Mouse (Mus musculus): Measurements from ENCODE around the gene Pgm2. TPM values are rescaled to one million over a fixed set of nuclear protein-coding genes. Genes with fewer than 3 reads are reported as not detected.

Gene Pgm2
- polyA plus RNA-seq, 1 experiment from 2014 or later = 36.0 TPM

- Histone ChIP-seq H3K9me3 (replicated peaks; ENCODE audit: low read length) (no peaks in the 10 kb centered on the region), H3K4me1 (replicated peaks; ENCODE audit: insufficient read depth, low read length) (no peaks in the 10 kb centered on the region), H3K9ac (ENCODE audit: low read depth, low read length) (no peak overlapping the region), H3K4me2 (ENCODE audit: low read length) (no peak overlapping the region), H3K36me3 (ENCODE audit: insufficient read depth, low read length) (no peaks in the 10 kb centered on the region), H3K27ac (no peak overlapping the region), H3K4me3 (replicated peaks; ENCODE audit: low read depth, low read length) (no peak overlapping the region), H3K27me3 (ENCODE audit: insufficient read depth, low read length) (no peaks in the 10 kb centered on the region)
- 4% methylated on average over 4 of the region's 4 CpGs for WGBS
- ATAC-seq (replicated peaks; ENCODE audit: low FRiP score, low read depth) = peak; percentile 90
- peak; percentile 98 for TF ChIP-seq CTCF (IDR thresholded peaks at IDR 0.05; ENCODE audit: low read depth)
- peak; percentile 89 for DNase-seq (ENCODE audit: low spot score)
Observed at GRCm38 (mm10) chr5:64070081-64070673, 22.6 kb upstream of the Pgm2 start.

- no peaks in the 10 kb centered on the region for H3K27me3 ChIP-seq (ENCODE audit: insufficient read depth, low read length)
- ATAC-seq (replicated peaks; ENCODE audit: low FRiP score, low read depth) (no peak), DNase-seq (ENCODE audit: low spot score) (no peak)
- WGBS = 68% methylated on average over 2 of the region's 2 CpGs
- no peaks in the 10 kb centered on the region for H3K9me3 ChIP-seq (replicated peaks; ENCODE audit: low read length)
- no peak overlapping the region for H3K9ac ChIP-seq (ENCODE audit: low read depth, low read length)
- H3K4me2 ChIP-seq (ENCODE audit: low read length) = no peak overlapping the region
- no peak overlapping the region for H3K4me3 ChIP-seq (replicated peaks; ENCODE audit: low read depth, low read length)
- no peak for TF ChIP-seq CTCF (IDR thresholded peaks at IDR 0.05; ENCODE audit: low read depth)
- no peaks in the 10 kb centered on the region for H3K4me1 ChIP-seq (replicated peaks; ENCODE audit: insufficient read depth, low read length)
- H3K36me3 ChIP-seq (ENCODE audit: insufficient read depth, low read length) = no peaks in the 10 kb centered on the region
- no peak overlapping the region for H3K27ac ChIP-seq
Observed at GRCm38 (mm10) chr5:64070742-64071476, 21.8 kb upstream of the Pgm2 start.

DNA sequence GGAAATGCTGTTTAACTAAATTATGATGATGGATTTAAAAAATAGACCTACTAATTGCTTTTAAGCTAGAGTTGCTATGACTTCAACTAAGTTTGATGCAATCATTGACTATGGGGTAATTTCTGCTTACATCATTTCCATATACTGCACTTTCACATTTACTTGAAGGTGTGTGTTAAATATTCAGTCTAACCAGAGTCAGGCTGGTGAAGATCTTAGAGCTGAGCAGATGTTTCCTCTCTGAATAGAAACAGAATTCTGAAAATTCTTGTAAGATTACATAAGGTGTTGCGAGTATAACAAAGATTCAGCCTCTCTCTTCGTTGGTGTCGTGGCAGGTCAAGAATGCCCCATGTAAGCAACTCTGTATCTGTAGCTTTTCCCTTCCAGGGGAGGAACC, 18.3 kb upstream of the Pgm2 start:
- Histone ChIP-seq H3K9me3 (replicated peaks; ENCODE audit: low read length) (no peaks in the 10 kb centered on the region), H3K9ac (ENCODE audit: low read depth, low read length) (no peak overlapping the region), H3K36me3 (ENCODE audit: insufficient read depth, low read length) (no peaks in the 10 kb centered on the region), H3K27me3 (ENCODE audit: insufficient read depth, low read length) (no peaks in the 10 kb centered on the region), H3K27ac (no peak overlapping the region), H3K4me3 (replicated peaks; ENCODE audit: low read depth, low read length) (no peak overlapping the region), H3K4me1 (replicated peaks; ENCODE audit: insufficient read depth, low read length) (no peaks in the 10 kb centered on the region), H3K4me2 (ENCODE audit: low read length) (no peak overlapping the region)
- DNase-seq (ENCODE audit: low spot score) = no peak
- TF ChIP-seq CTCF (IDR thresholded peaks at IDR 0.05; ENCODE audit: low read depth) = no peak
- ATAC-seq (replicated peaks; ENCODE audit: low FRiP score, low read depth) = no peak
- 86% methylated on average over 3 of the region's 3 CpGs for WGBS

DNA sequence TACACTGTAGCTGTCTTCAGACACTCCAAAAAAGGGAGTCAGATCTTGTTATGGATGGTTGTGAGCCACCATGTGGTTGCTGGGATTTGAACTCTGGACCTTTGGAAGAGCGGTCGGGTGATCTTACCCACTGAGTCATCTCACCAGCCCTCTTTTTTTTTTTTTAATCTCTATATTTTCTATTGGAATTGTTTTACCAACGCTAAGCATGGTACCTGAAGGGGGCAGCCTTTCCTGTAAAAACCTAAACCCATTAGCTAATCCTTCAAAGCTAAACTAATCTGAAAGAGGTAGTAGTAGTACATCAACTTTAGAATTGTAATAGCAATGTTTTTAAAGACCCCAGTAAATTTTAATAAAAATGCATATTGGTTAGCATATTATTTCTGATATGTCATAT, 17.2 kb upstream of the Pgm2 start:
- ATAC-seq (replicated peaks; ENCODE audit: low FRiP score, low read depth) = no peak
- H3K4me3 ChIP-seq (replicated peaks; ENCODE audit: low read depth, low read length) = no peak overlapping the region
- 38% methylated on average over 3 of the region's 3 CpGs for WGBS
- H3K36me3 ChIP-seq (ENCODE audit: insufficient read depth, low read length) = no peaks in the 10 kb centered on the region
- H3K4me1 ChIP-seq (replicated peaks; ENCODE audit: insufficient read depth, low read length) = no peaks in the 10 kb centered on the region
- no peak overlapping the region for H3K27ac ChIP-seq
- peak; percentile 53 for TF ChIP-seq CTCF (IDR thresholded peaks at IDR 0.05; ENCODE audit: low read depth)
- no peaks in the 10 kb centered on the region for H3K9me3 ChIP-seq (replicated peaks; ENCODE audit: low read length)
- no peaks in the 10 kb centered on the region for H3K27me3 ChIP-seq (ENCODE audit: insufficient read depth, low read length)
- peak; percentile 44 for DNase-seq (ENCODE audit: low spot score)
- no peak overlapping the region for H3K4me2 ChIP-seq (ENCODE audit: low read length)
- no peak overlapping the region for H3K9ac ChIP-seq (ENCODE audit: low read depth, low read length)

DNA sequence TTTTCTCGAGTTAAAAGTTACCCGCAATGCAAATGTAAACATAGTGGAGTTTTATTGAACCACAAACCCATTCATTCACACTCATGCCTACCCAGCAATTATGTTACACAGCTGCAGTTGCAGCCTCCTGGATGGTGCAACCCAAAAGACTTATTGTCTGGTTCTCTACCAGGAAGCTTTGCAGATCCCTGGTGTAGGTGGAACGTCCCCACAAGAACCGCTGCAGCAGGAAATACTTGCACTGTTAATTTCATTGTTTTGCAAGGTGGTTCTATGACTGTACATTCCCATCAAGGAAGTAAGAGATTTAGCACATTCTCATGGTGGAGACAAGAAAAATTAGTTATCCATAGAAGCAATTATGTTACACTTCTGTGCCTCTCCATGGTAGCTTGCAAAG, 15.4 kb upstream of the Pgm2 start:
- Histone ChIP-seq H3K27ac (no peak overlapping the region), H3K4me3 (replicated peaks; ENCODE audit: low read depth, low read length) (no peak overlapping the region), H3K4me2 (ENCODE audit: low read length) (no peak overlapping the region), H3K9me3 (replicated peaks; ENCODE audit: low read length) (no peaks in the 10 kb centered on the region), H3K36me3 (ENCODE audit: insufficient read depth, low read length) (no peaks in the 10 kb centered on the region), H3K4me1 (replicated peaks; ENCODE audit: insufficient read depth, low read length) (no peaks in the 10 kb centered on the region), H3K27me3 (ENCODE audit: insufficient read depth, low read length) (no peaks in the 10 kb centered on the region), H3K9ac (ENCODE audit: low read depth, low read length) (no peak overlapping the region)
- no peak for TF ChIP-seq CTCF (IDR thresholded peaks at IDR 0.05; ENCODE audit: low read depth)
- no peak for DNase-seq (ENCODE audit: low spot score)
- no peak for ATAC-seq (replicated peaks; ENCODE audit: low FRiP score, low read depth)
- WGBS = 63% methylated on average over 4 of the region's 4 CpGs

- H3K27me3 ChIP-seq (ENCODE audit: insufficient read depth, low read length) = no peaks in the 10 kb centered on the region
- no peak overlapping the region for H3K4me3 ChIP-seq (replicated peaks; ENCODE audit: low read depth, low read length)
- DNase-seq (ENCODE audit: low spot score) (peak; percentile 63), ATAC-seq (replicated peaks; ENCODE audit: low FRiP score, low read depth) (no peak; the same call in 1 of the 2 replicates)
- no peak overlapping the region for H3K9ac ChIP-seq (ENCODE audit: low read depth, low read length)
- H3K9me3 ChIP-seq (replicated peaks; ENCODE audit: low read length) = no peaks in the 10 kb centered on the region
- TF ChIP-seq CTCF (IDR thresholded peaks at IDR 0.05; ENCODE audit: low read depth) = no peak
- no peaks in the 10 kb centered on the region for H3K36me3 ChIP-seq (ENCODE audit: insufficient read depth, low read length)
- H3K27ac ChIP-seq = 0 out of 2 replicates have a peak overlapping the region, but pooled peaks have one; percentile 8
- H3K4me1 ChIP-seq (replicated peaks; ENCODE audit: insufficient read depth, low read length) = no peaks in the 10 kb centered on the region
- WGBS = 34% methylated on average over 7 of the region's 7 CpGs
- H3K4me2 ChIP-seq (ENCODE audit: low read length) = no peak overlapping the region
Observed at GRCm38 (mm10) chr5:64078740-64079461, 13.8 kb upstream of the Pgm2 start.

Data from kidney, postnatal 0 days (tissue).